Mouse (Mus musculus) right cerebral cortex, postnatal 14 days (tissue): ENCODE measurements around the gene Stpg1.

Experiments
- DNase-seq: peaks from one replicate; pipeline ENCODE4 v3.0.0; 2022

The Stpg1 gene

GRCm38 (mm10) chr4:135494521-135495396 is at the start of gene Stpg1, which contains the start of gene Nipal3:
Gene Stpg1, plus strand, starts transcription at chr4:135494790.
Gene Nipal3, minus strand, starts transcription at chr4:135495038.
- peak; percentile 82 for DNase-seq

DNA sequence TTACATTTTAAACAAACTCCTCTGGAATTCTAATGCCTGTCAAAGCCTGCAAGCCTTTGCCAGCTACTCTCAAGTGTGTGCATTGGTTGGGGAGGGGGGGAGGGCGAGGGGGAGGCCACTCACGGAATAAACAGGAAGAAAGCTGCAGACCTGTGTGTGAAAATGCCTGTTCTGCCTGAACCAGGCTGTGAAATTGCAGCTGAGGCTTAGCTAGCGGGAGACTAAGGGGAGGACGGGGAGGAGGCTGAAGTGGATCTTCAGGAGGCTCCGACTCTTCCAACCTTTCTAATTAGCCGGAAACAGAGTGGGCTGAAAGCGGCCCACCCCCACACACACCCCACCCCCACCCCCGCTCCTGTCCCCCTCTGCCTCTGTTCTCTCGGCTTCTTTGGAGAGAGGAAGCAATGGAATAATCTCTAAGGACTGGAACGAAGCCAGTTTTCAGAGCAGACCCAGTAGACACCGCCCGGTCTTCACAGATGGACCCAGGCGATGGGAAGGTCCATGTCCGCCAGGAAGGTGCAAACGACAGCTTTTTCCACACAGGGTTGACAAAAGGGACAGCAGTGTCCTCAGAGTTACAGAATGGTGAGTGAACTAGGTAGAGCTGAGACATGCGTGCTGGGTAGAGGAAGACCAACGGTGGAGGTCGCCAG is 43.1 kb upstream of the Stpg1 start:
- DNase-seq: no peak

GRCm38 (mm10) chr4:135453164-135453563 is 41.4 kb upstream of the Stpg1 start:
- no peak for DNase-seq

- DNase-seq: no peak
Observed at GRCm38 (mm10) chr4:135453572-135453971, 41.0 kb upstream of the Stpg1 start.

DNA sequence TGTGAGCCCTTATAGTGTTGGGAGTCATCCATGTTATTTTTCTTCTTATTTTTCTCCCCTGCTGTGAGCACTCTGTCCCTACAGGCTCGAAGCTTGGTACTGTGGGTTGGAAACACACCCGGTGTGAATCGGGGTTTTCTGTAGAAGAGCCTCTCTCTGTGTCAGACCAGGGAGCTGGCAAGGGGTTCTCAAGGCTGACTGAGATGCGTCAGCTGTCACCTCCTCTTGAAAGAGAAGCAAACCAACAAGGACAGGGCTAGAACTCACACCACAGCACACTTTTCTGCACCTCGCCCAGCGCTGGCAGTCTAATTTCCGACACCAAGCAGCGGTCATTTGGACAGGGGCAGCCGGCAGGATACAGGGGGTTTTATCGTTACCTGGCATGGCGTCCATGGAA is 31.2 kb upstream of the Stpg1 start:
- no peak for DNase-seq

DNA sequence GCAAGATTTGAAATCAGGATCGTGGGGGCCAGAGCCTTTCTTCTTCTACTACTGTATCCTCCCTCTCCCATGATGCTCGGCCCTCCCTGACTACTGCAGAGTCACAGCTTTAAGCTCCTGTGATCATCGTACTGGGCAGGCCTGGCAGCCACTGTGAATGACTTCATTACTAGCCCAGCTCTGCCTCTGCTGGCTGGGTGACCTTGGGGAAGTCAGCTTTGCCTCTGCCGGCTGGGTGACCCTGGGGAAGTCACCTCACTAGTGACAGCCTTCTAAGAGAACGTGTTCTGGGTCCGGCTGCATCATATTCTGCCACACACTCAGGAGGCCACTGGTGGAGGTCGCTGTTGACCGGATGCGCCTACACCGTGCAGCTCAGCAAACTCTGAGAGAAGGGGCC is 16.7 kb upstream of the Stpg1 start:
- DNase-seq: no peak

GRCm38 (mm10) chr4:135480370-135480769 is 14.2 kb upstream of the Stpg1 start:
- DNase-seq: no peak

DNA sequence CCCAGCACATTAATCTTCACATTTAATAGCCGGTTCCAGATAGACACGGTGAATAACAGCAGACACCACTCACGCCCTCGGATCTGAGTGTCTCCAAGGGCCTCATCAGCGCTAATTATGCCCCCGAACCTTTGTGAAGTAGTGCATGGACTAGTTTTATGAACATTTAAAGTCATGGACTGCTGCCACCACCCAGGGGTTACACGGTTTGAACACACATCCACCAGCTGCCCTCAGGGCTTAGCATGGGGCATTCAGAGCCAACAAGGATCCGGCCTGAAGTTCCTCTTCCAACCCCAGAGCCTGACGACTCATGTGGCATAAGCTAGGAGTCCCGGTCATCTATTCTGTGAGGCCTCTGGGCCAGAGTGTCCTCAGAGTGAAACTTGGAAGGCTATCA is 9.5 kb upstream of the Stpg1 start:
- no peak for DNase-seq

DNA sequence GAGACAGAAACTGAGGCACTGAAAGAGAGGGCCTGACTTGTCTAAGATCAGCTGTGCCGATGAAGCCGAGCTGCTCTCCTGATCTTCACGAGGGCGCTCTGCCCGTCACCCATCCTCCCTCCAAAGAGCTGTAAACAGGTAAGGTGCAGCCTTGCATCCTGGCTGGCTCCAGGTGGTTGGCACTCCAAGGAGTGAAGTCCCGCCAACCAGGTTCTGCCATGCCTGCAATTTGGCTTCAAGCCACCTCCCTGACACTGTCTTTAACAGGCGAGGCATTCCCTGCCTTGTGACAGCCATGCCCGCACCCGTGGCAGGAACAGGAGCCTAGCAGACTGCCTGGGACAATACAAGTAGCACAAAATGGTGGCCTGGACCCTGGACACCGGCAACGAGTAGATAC is 8.2 kb upstream of the Stpg1 start:
- DNase-seq: no peak

DNA sequence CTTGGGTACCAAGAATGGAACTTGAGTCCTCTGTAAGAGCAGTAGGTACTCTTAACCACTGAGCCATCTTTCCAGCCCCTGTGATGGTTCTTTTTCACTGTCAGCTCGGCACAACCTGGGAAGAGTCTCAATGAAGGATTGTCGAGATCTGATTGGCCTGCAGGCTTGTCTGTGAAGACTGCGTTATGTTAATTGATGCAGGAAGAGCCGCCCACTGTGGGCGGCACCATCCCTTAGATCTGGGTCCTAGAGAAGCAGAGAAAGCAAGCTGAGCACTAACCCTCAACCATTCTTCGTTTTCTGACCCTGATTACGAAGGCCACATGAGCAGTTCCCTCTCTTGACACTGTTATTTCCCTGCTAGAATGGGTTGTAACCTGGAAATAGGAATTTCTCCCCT is 5.3 kb upstream of the Stpg1 start:
- no peak for DNase-seq

DNA sequence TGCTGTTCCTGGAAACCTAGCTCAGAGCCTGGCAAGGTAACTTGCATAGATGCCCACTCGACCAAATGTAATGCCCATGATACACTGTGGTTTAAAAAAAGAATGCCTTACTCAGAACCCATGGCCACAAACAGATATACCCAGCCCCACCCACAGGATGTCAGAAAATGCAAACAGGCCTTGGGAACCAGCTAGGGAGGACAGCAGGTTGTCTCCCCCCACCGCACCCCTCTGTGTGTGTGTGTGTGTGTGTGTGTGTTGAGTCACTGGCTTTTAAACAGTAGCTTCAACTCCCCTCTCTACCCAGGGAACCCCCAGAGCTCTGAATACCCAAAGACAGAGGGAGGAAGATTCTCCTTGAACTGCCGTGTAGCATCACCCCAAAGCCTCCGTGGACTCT is 1.3 kb upstream of the Stpg1 start:
- no peak for DNase-seq

GRCm38 (mm10) chr4:135493691-135494520 is 684 bp upstream of the Stpg1 start:
- peak; percentile 29 for DNase-seq

DNA sequence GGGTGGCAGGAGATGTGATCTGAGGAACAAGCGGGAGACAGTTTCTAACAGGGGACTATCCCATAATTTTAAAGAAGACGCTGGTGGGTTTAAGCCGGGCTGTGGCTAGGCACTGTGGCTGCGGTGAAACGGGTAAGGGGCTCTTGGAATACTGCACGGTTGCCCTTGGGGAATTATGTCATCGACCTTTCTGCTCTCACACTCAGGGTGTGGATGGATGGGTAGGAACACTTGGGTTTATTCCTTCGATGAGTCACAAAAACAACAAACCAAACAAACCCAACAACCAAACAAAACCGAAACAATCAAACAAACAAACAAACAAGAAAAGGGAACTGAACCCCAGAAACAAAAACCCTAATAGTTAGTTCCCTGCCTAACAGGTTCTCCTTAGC is 804 bp downstream of the Stpg1 start:
- no peak for DNase-seq

GRCm38 (mm10) chr4:135495810-135496209 is 1.2 kb downstream of the Stpg1 start:
- DNase-seq: peak; percentile 52

GRCm38 (mm10) chr4:135498136-135498535 is 3.5 kb downstream of the Stpg1 start:
- no peak for DNase-seq

DNA sequence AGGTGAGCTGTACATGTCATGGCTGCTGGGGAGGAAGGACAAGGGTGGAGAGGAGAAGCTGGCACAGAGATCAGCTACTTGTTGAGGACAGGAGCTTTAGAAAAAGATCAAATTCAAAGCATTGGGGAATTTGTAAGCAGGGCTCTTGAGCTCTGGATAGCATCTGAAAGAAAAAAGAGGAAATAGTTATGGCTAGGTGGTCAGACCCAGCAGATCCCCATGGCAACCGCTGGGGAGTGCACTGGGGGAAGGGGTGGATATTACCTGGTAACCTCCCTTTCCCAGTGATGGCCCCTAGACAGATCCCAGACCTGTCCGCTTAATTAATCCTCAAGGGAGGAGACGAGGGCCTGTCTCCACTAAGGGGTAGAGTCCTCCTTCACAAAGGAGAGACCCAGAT is 5.2 kb downstream of the Stpg1 start:
- no peak for DNase-seq

DNA sequence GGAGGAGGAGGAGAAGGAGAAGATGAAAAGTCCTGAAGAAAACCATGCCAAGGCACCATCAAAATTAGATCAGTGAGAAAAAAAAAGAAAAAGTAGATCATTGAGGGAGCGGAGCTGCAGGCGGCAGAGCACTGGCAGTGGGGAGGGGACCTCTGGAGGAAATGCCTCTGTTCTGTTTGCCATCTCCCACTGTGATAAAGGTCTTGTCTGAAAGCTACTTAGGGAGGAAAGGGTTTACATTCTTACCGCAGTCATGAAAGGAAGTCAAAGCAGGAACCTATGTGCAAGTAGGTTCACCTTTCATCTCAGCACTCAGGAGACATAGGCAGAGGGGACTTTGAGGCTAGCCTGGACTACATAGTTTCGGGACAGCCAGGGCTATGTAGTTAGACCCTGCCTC is 7.0 kb downstream of the Stpg1 start:
- DNase-seq: no peak

DNA sequence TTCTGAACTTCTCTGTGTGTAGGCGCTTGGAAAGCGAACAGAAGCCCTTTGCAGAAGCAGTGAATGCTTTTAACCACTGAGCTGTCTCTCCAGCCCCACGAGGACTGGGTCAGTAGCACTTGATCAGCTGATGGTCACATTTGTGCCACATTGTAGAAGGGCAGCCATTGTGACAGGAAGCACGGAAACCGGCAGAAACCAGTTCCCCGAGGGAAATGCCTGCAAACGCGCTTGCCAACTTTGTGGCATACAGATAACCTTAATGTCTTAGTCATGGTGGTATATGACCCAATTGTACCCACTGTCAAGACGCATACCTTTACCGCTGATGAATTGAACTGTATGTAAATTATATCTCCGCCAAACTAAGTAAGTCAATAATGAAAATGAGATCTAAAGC is 11.2 kb downstream of the Stpg1 start:
- no peak for DNase-seq

DNA sequence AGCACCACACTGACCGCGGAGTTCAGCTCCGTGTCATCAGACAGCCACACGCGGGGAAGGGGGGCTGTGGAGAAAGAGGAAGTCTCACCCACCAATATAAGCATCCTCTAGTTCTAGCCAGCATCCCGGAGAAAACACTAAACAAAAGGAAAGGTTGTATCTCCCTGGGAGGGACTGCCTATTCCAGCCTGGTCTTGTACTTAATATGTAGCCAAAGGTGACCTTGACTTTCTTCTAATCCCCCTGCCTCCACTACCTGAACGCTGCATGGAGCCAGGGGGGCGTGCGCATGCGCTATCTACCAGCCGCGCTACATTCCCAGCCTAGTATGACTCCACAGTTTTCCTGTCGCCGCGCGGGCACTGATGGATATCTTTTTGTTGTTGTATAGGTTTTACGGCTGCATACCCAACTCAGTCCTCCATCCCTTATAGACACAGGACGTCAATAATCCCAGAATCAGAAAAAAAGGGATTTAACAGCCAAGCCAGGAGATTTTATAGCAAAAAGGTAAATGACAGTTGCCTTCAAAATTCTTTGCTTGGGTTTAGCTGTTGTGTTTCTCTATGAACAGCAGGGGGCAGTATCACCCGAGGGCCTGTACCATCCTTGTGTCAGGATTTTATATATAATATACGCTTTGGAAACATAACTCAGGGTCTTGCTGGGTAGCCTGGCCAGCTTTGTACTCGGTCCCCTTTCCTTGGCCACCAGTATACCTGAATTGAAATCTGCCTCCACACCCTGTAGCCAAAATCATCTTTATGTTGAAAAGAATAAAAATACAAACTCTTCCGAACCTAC is 13.2 kb downstream of the Stpg1 start:
- peak; percentile 70 for DNase-seq

DNA sequence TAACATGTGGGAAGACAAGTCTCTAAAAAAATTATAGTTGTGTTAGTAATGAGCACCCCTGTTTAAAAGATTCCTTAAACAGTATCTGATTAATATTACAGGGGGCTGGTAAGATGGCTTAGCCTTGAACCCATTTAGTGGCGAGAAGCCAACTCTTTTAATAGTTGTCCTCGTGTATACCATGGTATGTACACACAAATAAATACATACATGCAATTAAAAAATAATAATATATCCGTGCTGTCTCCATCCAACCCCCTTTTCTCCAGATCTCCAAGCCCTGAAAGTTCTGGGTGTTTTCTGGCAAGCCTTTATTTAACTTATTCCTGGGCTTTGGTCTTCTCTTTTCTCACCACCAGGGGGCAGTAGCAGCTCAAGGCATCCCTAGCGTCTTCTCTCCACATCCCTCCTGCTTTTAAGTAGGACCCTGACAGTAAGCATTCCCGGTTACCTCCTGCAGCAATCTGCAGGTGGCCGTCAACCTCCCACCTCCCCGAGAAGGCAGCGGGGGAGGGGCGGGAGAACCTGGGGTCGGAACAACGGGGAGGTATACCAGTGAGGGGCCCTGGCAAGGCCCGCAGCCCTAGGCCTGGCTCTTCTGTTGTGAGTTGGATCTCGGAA is 13.9 kb downstream of the Stpg1 start:
- peak; percentile 78 for DNase-seq

DNA sequence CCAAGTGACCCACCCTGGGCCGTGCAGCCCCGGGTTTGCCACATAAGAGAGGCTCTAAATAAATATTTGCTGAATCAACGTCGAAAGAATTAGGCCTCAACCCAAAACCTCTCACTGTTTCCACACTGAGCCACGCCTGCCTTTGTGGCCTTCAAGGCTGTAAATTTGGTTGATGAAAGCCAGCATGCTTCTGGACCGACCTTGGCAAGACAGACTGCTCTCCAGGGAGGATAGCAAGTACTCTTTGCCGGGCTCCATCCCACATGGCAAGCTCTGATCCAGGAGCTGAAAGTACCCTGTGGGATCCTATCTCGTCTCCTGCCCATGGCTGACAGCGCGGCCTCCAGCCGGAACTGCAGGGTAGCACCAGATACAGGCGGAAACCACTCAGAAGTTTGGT is 14.9 kb downstream of the Stpg1 start:
- DNase-seq: no peak

GRCm38 (mm10) chr4:135513865-135514264 is 19.3 kb downstream of the Stpg1 start:
- no peak for DNase-seq
